Mouse (Mus musculus) liver, embryonic 12.5 days (tissue): ENCODE results near the gene Ccl17. TPM values are rescaled to one million over a fixed set of nuclear protein-coding genes. Genes with fewer than 3 reads are reported as not detected.
A peak's percentile ranks its signal among the peaks of the same experiment; 100 is the strongest.

ENCODE experiments used
- ATAC-seq: fragments of 200-750 bp; cut with Nextera tagmentation; 2 replicates; pipeline ENCODE4 v1.8.0; 2017; ENCODE audit warnings: moderate number of reproducible peaks, mild to moderate bottlenecking, moderate library complexity
- H3K27ac ChIP-seq: fragments of 300-500 bp; sonication (generic); 2 replicates; pipeline ENCODE4 v1.5.1; 2016; ENCODE audit warnings: mild to moderate bottlenecking
- H3K27me3 ChIP-seq: fragments of 300-500 bp; sonication (generic); replicated peaks from 2 replicates; pipeline ENCODE4 v1.6.1; 2016; ENCODE audit warnings: mild to moderate bottlenecking, moderate library complexity
- H3K36me3 ChIP-seq: fragments of 300-500 bp; sonication (generic); 2 replicates; pipeline ENCODE4 v1.6.1; 2016; ENCODE audit warnings: mild to moderate bottlenecking, moderate library complexity
- H3K4me1 ChIP-seq: fragments of 300-500 bp; sonication (generic); 2 replicates; pipeline ENCODE4 v1.6.1; 2016
- H3K4me2 ChIP-seq: fragments of 300-500 bp; sonication (generic); 2 replicates; pipeline ENCODE4 v1.6.1; 2016; ENCODE audit warnings: mild to moderate bottlenecking, moderate library complexity
- H3K4me3 ChIP-seq: fragments of 300-500 bp; sonication (generic); 2 replicates; pipeline ENCODE4 v1.5.1; 2016; ENCODE audit warnings: mild to moderate bottlenecking, moderate library complexity
- H3K9ac ChIP-seq: fragments of 300-500 bp; sonication (generic); 2 replicates; pipeline ENCODE4 v1.6.1; 2016; ENCODE audit warnings: mild to moderate bottlenecking, moderate library complexity
- H3K9me3 ChIP-seq: fragments of 300-500 bp; sonication (generic); replicated peaks from 2 replicates; pipeline ENCODE4 v1.6.1; 2016; ENCODE audit warnings: mild to moderate bottlenecking, moderate library complexity
- WGBS: fragments of 180-500 bp; shearing (Covaris S2); methylation state at CpG from one replicate; pipeline ENCODE4 v1.1.7; 2016; ENCODE audit not compliant: insufficient replicate concordance; 5-methylcytosine and 5-hydroxymethylcytosine counted together
- polyA plus RNA-seq: library from polyadenylated mRNA; unstranded; fragments of >200 nt; fragmentation: Nextera tagmentation; extraction: Ambion mirVana; gene quantifications from 2 replicates; pipeline ENCODE4 v1.2.1, GENCODE M21; 2016

Ccl17 gene
- polyA plus RNA-seq: 0.36 TPM in 1 of 2 replicates, not detected in the other

DNA sequence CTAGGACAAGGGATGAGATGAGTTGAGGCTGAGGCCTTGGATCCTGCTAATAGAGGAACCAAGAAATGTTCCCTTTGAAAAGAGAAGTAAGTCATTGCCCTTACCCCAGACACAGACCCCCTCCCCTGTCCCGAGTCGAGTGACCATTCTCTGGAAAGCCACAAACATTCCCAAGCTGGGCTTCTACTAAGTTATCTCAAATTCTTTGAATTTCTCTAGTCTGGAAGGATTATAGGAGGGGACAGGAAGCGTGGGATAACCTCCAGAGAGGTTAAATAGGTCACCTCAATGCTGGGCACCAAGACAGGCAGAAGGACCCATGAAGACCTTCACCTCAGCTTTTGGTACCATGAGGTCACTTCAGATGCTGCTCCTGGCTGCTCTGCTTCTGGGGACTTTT is at the start of gene Ccl17:
TSS of gene Ccl17 (plus strand) at position 301 of the 400 bp plus-strand sequence.
- H3K9ac ChIP-seq: no peak within 1 kb of the TSS
- no peak for ATAC-seq
- H3K9me3 ChIP-seq: no peaks in the 10 kb centered on the region
- peaks cover 15% of the 10 kb centered on the region; the same call in 1 of the 2 replicates for H3K27me3 ChIP-seq
- H3K4me2 ChIP-seq: no peak within 1 kb of the TSS
- peaks cover 46% of the 10 kb centered on the region for H3K4me1 ChIP-seq
- WGBS: 50% methylated on average over 3 of the region's 3 CpGs
- H3K36me3 ChIP-seq: no peaks in the 10 kb centered on the region
- H3K27ac ChIP-seq: peak within 1 kb of the TSS; percentile 21
- H3K4me3 ChIP-seq: no peak within 1 kb of the TSS

DNA sequence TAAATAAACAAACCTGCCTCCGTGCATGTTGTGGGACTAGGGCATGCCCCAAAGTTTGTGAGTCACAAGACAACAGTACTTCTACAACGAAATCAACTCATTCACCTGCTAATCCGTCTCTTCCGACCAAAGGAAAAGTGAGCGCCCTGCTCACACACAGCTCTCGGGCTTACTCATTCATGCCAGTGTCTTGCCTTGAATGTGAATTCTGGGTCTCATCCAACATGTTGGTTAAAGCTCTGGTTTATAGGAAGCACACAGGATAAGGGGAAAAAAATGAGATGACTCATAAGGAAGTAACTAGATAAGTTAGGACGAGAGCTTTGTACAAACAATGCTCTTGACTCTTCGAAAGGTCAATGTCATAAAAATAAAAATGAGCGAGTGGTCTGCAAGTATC is 43.2 kb upstream of the Ccl17 start:
- no peak overlapping the region for H3K4me2 ChIP-seq
- peaks cover 31% of the 10 kb centered on the region for H3K4me1 ChIP-seq
- peaks cover 73% of the 10 kb centered on the region for H3K27me3 ChIP-seq
- no peak overlapping the region for H3K9ac ChIP-seq
- 63% methylated on average over 9 of the region's 9 CpGs for WGBS
- ATAC-seq: no peak
- no peak overlapping the region for H3K4me3 ChIP-seq
- H3K9me3 ChIP-seq: no peaks in the 10 kb centered on the region
- H3K36me3 ChIP-seq: no peaks in the 10 kb centered on the region
- no peak overlapping the region for H3K27ac ChIP-seq

DNA sequence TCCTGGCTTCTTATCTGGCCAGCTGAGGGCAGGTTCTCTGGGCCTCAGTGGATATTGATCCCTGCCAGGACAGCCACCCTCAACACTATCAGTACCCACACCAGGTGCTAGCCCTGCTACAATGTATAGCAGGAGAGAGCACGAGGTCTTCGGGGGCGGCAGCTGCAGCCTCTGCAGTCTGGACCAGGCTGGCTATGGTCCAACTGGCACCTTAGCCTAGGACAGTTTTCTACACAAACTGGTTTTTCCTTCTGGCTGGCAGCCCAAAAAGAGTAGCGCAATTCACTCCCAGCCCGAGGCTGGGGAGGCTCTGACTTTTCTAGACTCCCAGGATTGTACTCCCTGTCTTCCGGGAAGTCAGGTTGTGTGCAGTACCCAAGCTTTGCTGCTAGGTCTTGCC is 39.3 kb upstream of the Ccl17 start:
- no peak overlapping the region for H3K27ac ChIP-seq
- peak; percentile 73 for ATAC-seq
- 37% methylated on average over 6 of the region's 6 CpGs for WGBS
- no peaks in the 10 kb centered on the region for H3K36me3 ChIP-seq
- no peak overlapping the region for H3K4me3 ChIP-seq
- peaks cover 30% of the 10 kb centered on the region for H3K4me1 ChIP-seq
- H3K9ac ChIP-seq: no peak overlapping the region
- H3K27me3 ChIP-seq: peaks cover 99% of the 10 kb centered on the region
- H3K4me2 ChIP-seq: 0 out of 2 replicates have a peak overlapping the region, but pooled peaks have one; percentile 1
- H3K9me3 ChIP-seq: no peaks in the 10 kb centered on the region

DNA sequence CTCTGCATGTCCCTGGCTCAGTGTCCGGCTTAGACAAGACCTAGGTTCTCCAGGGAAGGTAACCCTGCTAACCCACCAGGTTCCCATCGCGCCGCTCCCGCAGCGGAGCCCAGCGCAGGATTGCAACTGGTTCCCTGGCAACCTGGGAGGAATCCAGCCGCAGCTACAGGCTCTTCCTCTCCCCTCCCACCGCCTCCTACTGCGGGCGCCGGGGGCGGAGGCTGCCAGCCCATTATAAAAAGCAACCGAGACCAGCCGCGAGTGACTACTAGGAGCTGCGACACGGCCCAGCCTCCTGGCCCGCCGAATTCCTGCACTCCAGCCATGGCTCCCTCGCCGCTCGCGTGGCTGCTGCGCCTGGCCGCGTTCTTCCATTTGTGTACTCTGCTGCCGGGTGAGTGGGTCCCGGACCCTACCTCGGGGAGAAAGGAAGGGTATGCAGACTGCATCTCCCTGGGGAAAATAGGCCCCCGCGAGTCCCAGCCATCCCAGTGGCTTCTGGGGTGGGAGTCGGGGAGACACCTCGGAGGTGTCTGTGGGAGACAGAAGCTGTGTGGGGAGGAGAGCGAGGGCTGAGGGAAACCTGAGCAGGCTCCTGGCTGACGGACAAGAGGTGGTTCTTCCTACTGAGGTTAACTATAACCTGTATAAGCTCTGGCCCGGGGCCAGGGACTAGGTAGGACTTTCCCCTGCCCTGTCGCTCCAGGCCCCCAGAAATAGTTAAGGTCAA is 38.1 kb upstream of the Ccl17 start, which contains the start of gene Cx3cl1:
TSS of gene Cx3cl1 (plus strand) at position 69 of the 730 bp plus-strand sequence.
- H3K27me3 ChIP-seq: peaks cover 97% of the 10 kb centered on the region
- H3K4me3 ChIP-seq: peak within 1 kb of the TSS; percentile 45
- H3K4me1 ChIP-seq: peaks cover 30% of the 10 kb centered on the region
- peak within 1 kb of the TSS; percentile 67 for H3K4me2 ChIP-seq
- no peaks in the 10 kb centered on the region for H3K36me3 ChIP-seq
- no peak within 1 kb of the TSS; the same call in 1 of the 2 replicates for H3K9ac ChIP-seq
- peak; percentile 21; the same call in 1 of the 2 replicates for ATAC-seq
- no peaks in the 10 kb centered on the region for H3K9me3 ChIP-seq
- H3K27ac ChIP-seq: no peak within 1 kb of the TSS
- WGBS: 3% methylated on average over 38 of the region's 38 CpGs

DNA sequence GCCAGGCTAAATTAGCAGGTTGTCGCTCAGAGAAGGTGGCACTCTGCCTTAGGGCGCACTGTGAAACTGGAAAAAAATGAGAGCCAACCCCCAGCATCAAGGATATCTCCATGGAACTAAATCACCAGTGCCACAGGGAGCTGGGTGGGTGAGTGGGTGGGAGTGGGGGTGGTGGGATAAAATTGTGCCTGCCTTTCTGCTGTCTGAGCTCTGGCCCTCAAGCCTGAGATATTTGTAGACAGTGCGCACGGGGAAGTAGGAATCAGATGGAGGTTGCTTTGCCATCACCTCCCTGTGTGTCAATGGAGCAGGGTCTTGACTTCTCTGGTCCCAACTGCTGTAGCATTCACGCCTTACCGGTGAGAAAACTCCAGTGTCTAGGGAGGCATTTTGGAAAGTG is 37.2 kb upstream of the Ccl17 start:
- H3K27me3 ChIP-seq: peaks cover 93% of the 10 kb centered on the region
- no peak for ATAC-seq
- no peaks in the 10 kb centered on the region for H3K9me3 ChIP-seq
- no peak overlapping the region for H3K27ac ChIP-seq
- 53% methylated on average over 6 of the region's 6 CpGs for WGBS
- H3K9ac ChIP-seq: no peak overlapping the region
- H3K4me1 ChIP-seq: peaks cover 34% of the 10 kb centered on the region
- no peak overlapping the region for H3K4me3 ChIP-seq
- no peaks in the 10 kb centered on the region for H3K36me3 ChIP-seq
- no peak overlapping the region for H3K4me2 ChIP-seq

DNA sequence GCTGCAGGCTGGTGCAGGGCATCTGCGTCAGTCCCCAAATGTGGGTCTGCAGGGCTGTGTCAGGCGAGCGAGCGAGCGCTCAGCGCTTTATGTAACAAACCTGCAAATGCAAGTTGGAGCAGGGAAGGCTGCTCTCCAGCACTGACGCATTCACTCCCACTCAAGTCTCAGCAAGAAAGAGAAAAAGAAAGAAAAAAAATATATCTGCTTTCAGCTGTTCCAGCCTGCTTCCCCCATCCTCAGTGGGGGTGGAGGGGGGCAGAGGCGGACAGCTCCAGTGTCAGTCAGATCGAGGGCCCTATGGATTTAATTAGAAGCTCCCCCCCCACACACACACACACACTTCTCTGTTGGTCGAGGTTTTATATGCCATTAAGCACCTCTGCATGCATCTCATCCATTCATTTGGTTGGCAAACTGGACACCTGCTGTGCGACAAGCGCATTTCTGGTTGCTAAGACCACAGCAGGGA is 36.5 kb upstream of the Ccl17 start:
- Histone ChIP-seq H3K4me2 (no peak overlapping the region), H3K9ac (no peak overlapping the region), H3K4me1 (peaks cover 39% of the 10 kb centered on the region), H3K4me3 (no peak overlapping the region), H3K9me3 (no peaks in the 10 kb centered on the region), H3K36me3 (no peaks in the 10 kb centered on the region), H3K27ac (no peak overlapping the region), H3K27me3 (peaks cover 91% of the 10 kb centered on the region)
- WGBS: 58% methylated on average over 12 of the region's 12 CpGs
- no peak for ATAC-seq

DNA sequence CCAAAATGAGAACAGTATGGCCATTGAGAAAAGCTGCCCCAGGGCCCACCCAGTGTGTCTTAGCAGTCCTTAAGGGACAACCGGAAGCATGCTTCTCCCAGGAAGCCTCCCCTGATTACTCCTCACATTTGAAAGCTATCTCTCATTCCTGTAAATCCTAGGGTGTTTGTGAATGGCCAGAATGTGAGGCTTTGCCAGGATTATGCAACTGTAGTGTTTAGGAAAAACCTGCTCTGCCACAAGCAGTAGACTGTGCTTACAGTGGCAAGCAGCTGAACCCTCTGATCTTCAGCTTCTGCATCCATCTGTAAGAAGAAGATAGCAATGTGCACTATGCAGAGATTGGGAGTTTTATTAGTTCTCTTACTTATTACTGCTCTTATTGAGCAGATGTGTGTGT is 35.7 kb upstream of the Ccl17 start:
- whole genome bisulfite sequencing: 68% methylated on average over 1 of the region's 1 CpGs
- H3K9me3 ChIP-seq: no peaks in the 10 kb centered on the region
- peaks cover 84% of the 10 kb centered on the region for H3K27me3 ChIP-seq
- H3K4me2 ChIP-seq: no peak overlapping the region
- no peak overlapping the region for H3K4me3 ChIP-seq
- no peak overlapping the region for H3K9ac ChIP-seq
- H3K27ac ChIP-seq: no peak overlapping the region
- peaks cover 48% of the 10 kb centered on the region for H3K4me1 ChIP-seq
- ATAC-seq: no peak
- no peaks in the 10 kb centered on the region for H3K36me3 ChIP-seq

DNA sequence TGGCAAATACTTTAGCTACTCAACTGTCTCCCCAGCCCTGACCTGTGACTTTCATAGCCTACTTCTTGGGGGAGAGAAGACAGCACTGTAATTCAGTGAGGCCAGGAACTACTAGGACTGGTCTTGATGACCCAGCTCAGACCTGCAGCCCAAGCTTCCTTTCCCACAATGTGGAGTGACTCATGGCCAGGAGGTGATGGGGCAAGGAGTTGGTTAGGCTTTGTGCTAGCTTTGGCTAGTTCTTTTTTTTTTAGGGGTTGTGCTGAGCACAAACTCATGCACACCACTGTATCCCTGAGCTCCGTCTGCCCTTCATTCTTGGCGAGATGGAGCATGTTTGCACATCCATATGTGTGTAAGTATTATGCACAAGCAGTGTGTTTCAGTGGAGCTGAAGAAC is 33.9 kb upstream of the Ccl17 start:
- no peak overlapping the region for H3K4me2 ChIP-seq
- H3K4me3 ChIP-seq: no peak overlapping the region
- WGBS: 57% methylated on average over 2 of the region's 2 CpGs
- no peak for ATAC-seq
- peaks cover 48% of the 10 kb centered on the region for H3K4me1 ChIP-seq
- no peak overlapping the region for H3K9ac ChIP-seq
- no peak overlapping the region for H3K27ac ChIP-seq
- H3K36me3 ChIP-seq: no peaks in the 10 kb centered on the region
- no peaks in the 10 kb centered on the region for H3K9me3 ChIP-seq
- peaks cover 67% of the 10 kb centered on the region for H3K27me3 ChIP-seq

DNA sequence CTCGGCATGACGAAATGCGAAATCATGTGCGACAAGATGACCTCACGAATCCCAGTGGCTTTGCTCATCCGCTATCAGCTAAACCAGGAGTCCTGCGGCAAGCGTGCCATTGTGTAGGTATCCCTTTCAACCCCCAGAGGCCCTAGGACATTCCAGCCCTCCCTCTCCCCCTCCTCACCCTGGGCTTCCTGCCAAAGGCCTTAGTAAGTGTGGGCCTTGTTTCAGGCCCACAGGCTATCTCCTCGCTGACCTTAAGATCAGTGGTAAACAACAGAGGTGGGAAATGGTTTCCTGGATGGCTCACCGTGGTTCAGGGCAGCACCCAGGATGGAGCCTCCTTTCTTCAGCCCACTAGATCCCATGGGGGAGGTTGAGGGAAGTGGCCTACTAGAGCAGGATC is 32.2 kb upstream of the Ccl17 start:
- peaks cover 49% of the 10 kb centered on the region for H3K4me1 ChIP-seq
- no peak overlapping the region for H3K9ac ChIP-seq
- no peak overlapping the region for H3K4me2 ChIP-seq
- no peaks in the 10 kb centered on the region for H3K36me3 ChIP-seq
- 49% methylated on average over 10 of the region's 10 CpGs for WGBS
- no peaks in the 10 kb centered on the region for H3K9me3 ChIP-seq
- H3K4me3 ChIP-seq: no peak overlapping the region
- ATAC-seq: no peak
- peaks cover 50% of the 10 kb centered on the region for H3K27me3 ChIP-seq
- H3K27ac ChIP-seq: no peak overlapping the region

DNA sequence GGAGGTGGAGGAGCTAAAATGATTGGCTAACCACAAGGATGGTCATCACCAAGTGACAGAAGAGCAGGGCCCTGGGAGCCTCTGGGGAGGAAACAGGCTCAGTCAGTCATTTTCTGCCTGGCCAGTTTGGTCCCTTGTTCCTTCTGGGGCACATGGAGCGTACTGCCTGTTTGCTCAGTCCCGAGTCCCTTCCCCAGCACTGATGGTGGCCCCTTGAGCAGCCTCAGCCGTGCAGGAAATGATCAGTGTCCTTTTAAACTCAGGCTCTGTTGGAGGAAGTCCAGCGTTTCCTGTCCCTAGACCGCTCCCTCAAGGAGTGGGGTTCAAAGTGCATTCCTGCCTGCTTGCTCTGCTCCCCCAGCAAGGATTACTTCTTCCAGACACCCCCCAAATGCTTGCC is 31.8 kb upstream of the Ccl17 start:
- Histone ChIP-seq H3K27me3 (peaks cover 45% of the 10 kb centered on the region), H3K4me1 (peaks cover 49% of the 10 kb centered on the region), H3K9ac (no peak overlapping the region), H3K36me3 (no peaks in the 10 kb centered on the region), H3K27ac (no peak overlapping the region), H3K4me3 (no peak overlapping the region), H3K4me2 (no peak overlapping the region), H3K9me3 (no peaks in the 10 kb centered on the region)
- 17% methylated on average over 5 of the region's 5 CpGs for WGBS
- ATAC-seq: no peak

DNA sequence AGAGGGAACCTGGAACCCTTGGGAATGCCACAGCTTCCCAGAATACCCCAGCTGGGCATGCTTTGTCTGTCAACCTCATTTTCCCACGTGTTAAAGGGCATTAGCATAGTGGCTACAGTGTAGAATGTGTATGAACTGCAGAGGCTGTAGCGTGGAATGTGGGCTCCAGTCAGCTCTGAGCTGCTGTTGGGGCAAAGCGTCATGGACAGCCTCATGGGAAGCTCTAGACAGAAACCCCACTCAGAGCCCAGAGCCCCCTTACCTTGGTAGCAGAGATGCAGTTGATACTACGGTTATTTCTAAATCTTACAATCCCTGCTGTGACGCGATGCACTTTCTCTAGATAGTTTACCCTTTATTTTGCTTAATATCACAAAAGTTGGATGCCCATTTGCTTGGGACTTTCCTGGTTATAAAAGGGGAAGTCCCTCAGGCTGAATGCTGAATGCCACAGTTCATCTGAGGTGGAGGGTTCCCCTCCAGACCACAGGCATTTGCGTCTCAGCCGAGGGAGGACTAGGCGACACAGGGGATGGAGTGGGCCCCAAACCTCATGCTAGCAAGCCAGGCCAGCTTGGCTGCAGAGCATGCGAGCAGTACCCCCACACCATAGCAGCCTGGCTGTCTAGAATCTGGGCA is 31.2 kb upstream of the Ccl17 start:
- Histone ChIP-seq H3K27ac (no peak overlapping the region), H3K36me3 (no peaks in the 10 kb centered on the region), H3K4me2 (no peak overlapping the region), H3K9ac (no peak overlapping the region), H3K27me3 (peaks cover 41% of the 10 kb centered on the region), H3K4me1 (peaks cover 52% of the 10 kb centered on the region), H3K9me3 (no peaks in the 10 kb centered on the region), H3K4me3 (no peak overlapping the region)
- ATAC-seq: no peak
- WGBS: 40% methylated on average over 10 of the region's 10 CpGs

DNA sequence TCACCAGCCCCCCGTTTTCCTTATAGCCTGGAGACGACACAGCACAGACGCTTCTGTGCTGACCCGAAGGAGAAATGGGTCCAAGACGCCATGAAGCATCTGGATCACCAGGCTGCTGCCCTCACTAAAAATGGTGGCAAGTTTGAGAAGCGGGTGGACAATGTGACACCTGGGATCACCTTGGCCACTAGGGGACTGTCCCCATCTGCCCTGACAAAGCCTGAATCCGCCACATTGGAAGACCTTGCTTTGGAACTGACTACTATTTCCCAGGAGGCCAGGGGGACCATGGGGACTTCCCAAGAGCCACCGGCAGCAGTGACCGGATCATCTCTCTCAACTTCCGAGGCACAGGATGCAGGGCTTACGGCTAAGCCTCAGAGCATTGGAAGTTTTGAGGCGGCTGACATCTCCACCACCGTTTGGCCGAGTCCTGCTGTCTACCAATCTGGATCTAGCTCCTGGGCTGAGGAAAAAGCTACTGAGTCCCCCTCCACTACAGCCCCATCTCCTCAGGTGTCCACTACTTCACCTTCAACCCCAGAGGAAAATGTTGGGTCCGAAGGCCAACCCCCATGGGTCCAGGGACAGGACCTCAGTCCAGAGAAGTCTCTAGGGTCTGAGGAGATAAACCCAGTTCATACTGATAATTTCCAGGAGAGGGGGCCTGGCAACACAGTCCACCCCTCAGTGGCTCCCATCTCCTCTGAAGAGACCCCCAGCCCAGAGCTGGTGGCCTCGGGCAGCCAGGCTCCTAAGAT is 30.5 kb upstream of the Ccl17 start:
- Histone ChIP-seq H3K27me3 (peaks cover 35% of the 10 kb centered on the region), H3K4me2 (no peak overlapping the region), H3K36me3 (no peaks in the 10 kb centered on the region), H3K9me3 (no peaks in the 10 kb centered on the region), H3K9ac (no peak overlapping the region), H3K27ac (no peak overlapping the region), H3K4me3 (no peak overlapping the region), H3K4me1 (peaks cover 58% of the 10 kb centered on the region)
- WGBS: 80% methylated on average over 16 of the region's 16 CpGs
- ATAC-seq: no peak
